Mouse (Mus musculus) intestine, embryonic 14.5 days (tissue): ENCODE data around the gene Dmrt3. TPM values are rescaled to one million over a fixed set of nuclear protein-coding genes. Genes with fewer than 3 reads are reported as not detected.

Experiments used
- ATAC-seq: fragments of 200-750 bp; cut with Nextera tagmentation; replicated peaks from 2 replicates; pipeline ENCODE4 v1.8.0; 2017; ENCODE audit warnings: low read depth, moderate number of reproducible peaks, moderate TSS enrichment, moderate library complexity; ENCODE audit not compliant: low FRiP score, low TSS enrichment
- DNase-seq: peaks from one replicate; pipeline ENCODE4 v3.0.0-alpha.2; 2018; ENCODE audit warnings: low spot score
- H3K27ac ChIP-seq: fragments of 300-500 bp; sonication (generic); 2 replicates; pipeline ENCODE4 v1.5.1; 2014; ENCODE audit warnings: low read depth, mild to moderate bottlenecking, control low read depth
- H3K27me3 ChIP-seq: fragments of 300-500 bp; sonication (generic); replicated peaks from 2 replicates; pipeline ENCODE4 v1.6.1; 2014; ENCODE audit warnings: low read length, control low read depth; ENCODE audit not compliant: control insufficient read depth, insufficient read depth
- H3K36me3 ChIP-seq: fragments of 300-500 bp; sonication (generic); 2 replicates; pipeline ENCODE4 v1.6.1; 2014; ENCODE audit warnings: low read length, control low read depth; ENCODE audit not compliant: control insufficient read depth, insufficient read depth
- H3K4me1 ChIP-seq: fragments of 300-500 bp; sonication (generic); replicated peaks from 2 replicates; pipeline ENCODE4 v1.6.1; 2014; ENCODE audit warnings: low read length, control low read depth, mixed read lengths; ENCODE audit not compliant: control insufficient read depth, insufficient read depth
- H3K4me2 ChIP-seq: fragments of 300-500 bp; sonication (generic); 2 replicates; pipeline ENCODE4 v1.6.1; 2014; ENCODE audit warnings: low read length
- H3K4me3 ChIP-seq: fragments of 300-500 bp; sonication (generic); 2 replicates; pipeline ENCODE4 v1.5.1; 2014; ENCODE audit warnings: low read depth, low read length, control low read depth, mixed read lengths
- H3K9ac ChIP-seq: fragments of 300-500 bp; sonication (generic); 2 replicates; pipeline ENCODE4 v1.6.1; 2014; ENCODE audit warnings: mild to moderate bottlenecking, low read length
- H3K9me3 ChIP-seq: fragments of 300-500 bp; sonication (generic); 2 replicates; pipeline ENCODE4 v1.6.1; 2016; ENCODE audit warnings: low read length, control low read depth; ENCODE audit not compliant: control insufficient read depth
- WGBS: fragments of 180-500 bp; shearing (Covaris S2); extraction: QIAGEN DNeasy Blood & Tissue Kit; methylation state at CpG from one replicate; pipeline ENCODE4 v1.1.7; 2014; 5-methylcytosine and 5-hydroxymethylcytosine counted together
- polyA plus RNA-seq: library from polyadenylated mRNA; unstranded; fragments of >200 nt; fragmentation: Nextera tagmentation; extraction: Ambion mirVana; gene quantifications from 2 replicates; pipeline ENCODE4 v1.2.1, GENCODE M21; 2014

Gene Dmrt3
- polyA plus RNA-seq, 1 experiment from 2014 or later, result 0.45 TPM

- Histone ChIP-seq H3K9me3 (no peaks in the 10 kb centered on the region), H3K4me2 (no peak overlapping the region), H3K4me1 (0 out of 2 replicates have a peak, but pooled peaks cover 9% of the 10 kb centered on the region), H3K4me3 (no peak overlapping the region), H3K27me3 (peaks cover 100% of the 10 kb centered on the region), H3K9ac (no peak overlapping the region), H3K27ac (no peak overlapping the region), H3K36me3 (no peaks in the 10 kb centered on the region)
- ATAC-seq (no peak), DNase-seq (no peak)
- 8% methylated on average over 6 of the region's 6 CpGs for WGBS
Measured at GRCm38 (mm10) chr19:25612806-25613295, 2.8 kb downstream of the Dmrt3 start.

- H3K9me3 ChIP-seq, result no peaks in the 10 kb centered on the region
- ATAC-seq, result no peak
- H3K4me1 ChIP-seq, result 0 out of 2 replicates have a peak, but pooled peaks cover 9% of the 10 kb centered on the region
- peaks cover 100% of the 10 kb centered on the region for H3K27me3 ChIP-seq
- H3K27ac ChIP-seq, result no peak overlapping the region
- no peak for DNase-seq
- H3K4me3 ChIP-seq, result no peak overlapping the region
- no peaks in the 10 kb centered on the region for H3K36me3 ChIP-seq
- WGBS, result 7% methylated on average over 13 of the region's 13 CpGs
- no peak overlapping the region for H3K9ac ChIP-seq
- H3K4me2 ChIP-seq, result no peak overlapping the region
Measured at GRCm38 (mm10) chr19:25613476-25614300, 3.6 kb downstream of the Dmrt3 start.

- no peak for DNase-seq
- peaks cover 100% of the 10 kb centered on the region for H3K27me3 ChIP-seq
- no peak overlapping the region for H3K27ac ChIP-seq
- no peak overlapping the region for H3K4me2 ChIP-seq
- ATAC-seq, result no peak
- H3K4me3 ChIP-seq, result no peak overlapping the region
- H3K9ac ChIP-seq, result no peak overlapping the region
- no peaks in the 10 kb centered on the region for H3K36me3 ChIP-seq
- H3K4me1 ChIP-seq, result 0 out of 2 replicates have a peak, but pooled peaks cover 2% of the 10 kb centered on the region
- WGBS, result 6% methylated on average over 6 of the region's 6 CpGs
- no peaks in the 10 kb centered on the region for H3K9me3 ChIP-seq
Measured at GRCm38 (mm10) chr19:25615889-25616288, 5.8 kb downstream of the Dmrt3 start.

- WGBS, result 32% methylated on average over 52 of the region's 54 CpGs
- peak; percentile 62; the same call in 1 of the 2 replicates for ATAC-seq
- peaks cover 91% of the 10 kb centered on the region for H3K27me3 ChIP-seq
- H3K36me3 ChIP-seq, result no peaks in the 10 kb centered on the region
- H3K9me3 ChIP-seq, result no peaks in the 10 kb centered on the region
- H3K4me1 ChIP-seq, result no peaks in the 10 kb centered on the region
- H3K27ac ChIP-seq, result no peak overlapping the region
- peak overlapping the region; percentile 6; the same call in 1 of the 2 replicates for H3K4me3 ChIP-seq
- peak; percentile 87 for DNase-seq
- H3K9ac ChIP-seq, result no peak overlapping the region
- peak overlapping the region; percentile 38 for H3K4me2 ChIP-seq
Measured at GRCm38 (mm10) chr19:25622291-25623251, 12.5 kb downstream of the Dmrt3 start.

GRCm38 (mm10) chr19:25628490-25628889, 18.4 kb downstream of the Dmrt3 start:
- no peaks in the 10 kb centered on the region for H3K36me3 ChIP-seq
- no peak overlapping the region for H3K4me2 ChIP-seq
- no peaks in the 10 kb centered on the region for H3K9me3 ChIP-seq
- WGBS, result 10% methylated on average over 9 of the region's 9 CpGs
- no peak overlapping the region for H3K4me3 ChIP-seq
- peaks cover 51% of the 10 kb centered on the region for H3K27me3 ChIP-seq
- peak; percentile 83 for DNase-seq
- H3K27ac ChIP-seq, result no peak overlapping the region
- no peaks in the 10 kb centered on the region for H3K4me1 ChIP-seq
- no peak overlapping the region for H3K9ac ChIP-seq
- ATAC-seq, result 0 out of 2 replicates have a peak, but pooled peaks have one; percentile 36

GRCm38 (mm10) chr19:25635119-25635518, 25.0 kb downstream of the Dmrt3 start:
- 83% methylated on average over 5 of the region's 5 CpGs for WGBS
- Histone ChIP-seq H3K4me2 (no peak overlapping the region), H3K36me3 (no peaks in the 10 kb centered on the region), H3K9me3 (no peaks in the 10 kb centered on the region), H3K27ac (no peak overlapping the region), H3K9ac (no peak overlapping the region), H3K4me1 (0 out of 2 replicates have a peak, but pooled peaks cover 3% of the 10 kb centered on the region), H3K4me3 (no peak overlapping the region), H3K27me3 (0 out of 2 replicates have a peak, but pooled peaks cover 3% of the 10 kb centered on the region)
- ATAC-seq (no peak), DNase-seq (no peak)

GRCm38 (mm10) chr19:25635622-25636244, 25.6 kb downstream of the Dmrt3 start:
- 12% methylated on average over 22 of the region's 22 CpGs for WGBS
- DNase-seq, result peak; percentile 82
- peak overlapping the region; percentile 13; the same call in 1 of the 2 replicates for H3K9ac ChIP-seq
- H3K4me2 ChIP-seq, result peak overlapping the region; percentile 47
- no peaks in the 10 kb centered on the region for H3K27me3 ChIP-seq
- ATAC-seq, result no peak
- H3K9me3 ChIP-seq, result no peaks in the 10 kb centered on the region
- H3K36me3 ChIP-seq, result no peaks in the 10 kb centered on the region
- no peak overlapping the region for H3K27ac ChIP-seq
- H3K4me1 ChIP-seq, result 0 out of 2 replicates have a peak, but pooled peaks cover 3% of the 10 kb centered on the region
- H3K4me3 ChIP-seq, result peak overlapping the region; percentile 23
